Mouse (Mus musculus) kidney, postnatal 0 days (tissue): ENCODE data around the gene Spag5. TPM values are rescaled to one million over a fixed set of nuclear protein-coding genes. Genes with fewer than 3 reads are reported as not detected.

Experiments
- ATAC-seq: fragments of 200-750 bp; cut with Nextera tagmentation; replicated peaks from 2 replicates; pipeline ENCODE4 v1.8.0; 2017; ENCODE audit warnings: low read depth, moderate number of reproducible peaks, moderate TSS enrichment, moderate library complexity; ENCODE audit not compliant: low FRiP score
- DNase-seq: peaks from one replicate; pipeline ENCODE4 v3.0.0-alpha.2; 2016; ENCODE audit warnings: low spot score
- H3K27ac ChIP-seq: fragments of 300-500 bp; sonication (generic); 2 replicates; pipeline ENCODE4 v1.5.1; 2014; ENCODE audit warnings: mild to moderate bottlenecking
- H3K27me3 ChIP-seq: fragments of 300-500 bp; sonication (generic); 2 replicates; pipeline ENCODE4 v1.6.1; 2014; ENCODE audit warnings: low read length, mixed read lengths; ENCODE audit not compliant: insufficient read depth
- H3K36me3 ChIP-seq: fragments of 300-500 bp; sonication (generic); 2 replicates; pipeline ENCODE4 v1.6.1; 2014; ENCODE audit warnings: low read length, mixed read lengths; ENCODE audit not compliant: insufficient read depth
- H3K4me1 ChIP-seq: fragments of 300-500 bp; sonication (generic); replicated peaks from 2 replicates; pipeline ENCODE4 v1.6.1; 2014; ENCODE audit warnings: antibody characterized with exemption, low read length, mixed read lengths; ENCODE audit not compliant: insufficient read depth
- H3K4me2 ChIP-seq: fragments of 300-500 bp; sonication (generic); 2 replicates; pipeline ENCODE4 v1.6.1; 2014; ENCODE audit warnings: mild to moderate bottlenecking, low read length, moderate library complexity, mixed read lengths
- H3K4me3 ChIP-seq: fragments of 300-500 bp; sonication (generic); replicated peaks from 2 replicates; pipeline ENCODE4 v1.5.1; 2014; ENCODE audit warnings: low read depth, low read length
- H3K9ac ChIP-seq: fragments of 300-500 bp; sonication (generic); 2 replicates; pipeline ENCODE4 v1.6.1; 2014; ENCODE audit warnings: low read depth, low read length
- H3K9me3 ChIP-seq: fragments of 300-500 bp; sonication (generic); replicated peaks from 2 replicates; pipeline ENCODE4 v1.6.1; 2016; ENCODE audit warnings: low read length, inconsistent platforms, mixed read lengths
- CTCF ChIP-seq: IDR thresholded peaks from 2 replicates; pipeline ENCODE4 v1.5.1; 2016; ENCODE audit warnings: antibody characterized with exemption, low read depth, mild to moderate bottlenecking, moderate library complexity
- WGBS: fragments of 180-500 bp; shearing (Covaris S2); extraction: QIAGEN DNeasy Blood & Tissue Kit; methylation state at CpG from one replicate; pipeline ENCODE4 v1.1.7; 2014; 5-methylcytosine and 5-hydroxymethylcytosine counted together
- polyA plus RNA-seq: library from polyadenylated mRNA; unstranded; fragments of >200 nt; fragmentation: Nextera tagmentation; extraction: Ambion mirVana; gene quantifications from 2 replicates; pipeline ENCODE4 v1.2.1, GENCODE M21; 2015

The Spag5 gene
- polyA plus RNA-seq, 1 experiment from 2014 or later: 12.4 TPM

GRCm38 (mm10) chr11:78355471-78356238, 54.3 kb downstream of the Spag5 start:
- Histone ChIP-seq H3K4me1 (no peaks in the 10 kb centered on the region), H3K4me3 (no peak overlapping the region), H3K4me2 (no peak overlapping the region), H3K9me3 (no peaks in the 10 kb centered on the region), H3K27me3 (no peaks in the 10 kb centered on the region), H3K36me3 (no peaks in the 10 kb centered on the region), H3K27ac (no peak overlapping the region), H3K9ac (no peak overlapping the region)
- 37% methylated on average over 4 of the region's 4 CpGs for WGBS
- peak; percentile 93 for TF ChIP-seq CTCF
- peak; percentile 70 for DNase-seq
- ATAC-seq: no peak

DNA sequence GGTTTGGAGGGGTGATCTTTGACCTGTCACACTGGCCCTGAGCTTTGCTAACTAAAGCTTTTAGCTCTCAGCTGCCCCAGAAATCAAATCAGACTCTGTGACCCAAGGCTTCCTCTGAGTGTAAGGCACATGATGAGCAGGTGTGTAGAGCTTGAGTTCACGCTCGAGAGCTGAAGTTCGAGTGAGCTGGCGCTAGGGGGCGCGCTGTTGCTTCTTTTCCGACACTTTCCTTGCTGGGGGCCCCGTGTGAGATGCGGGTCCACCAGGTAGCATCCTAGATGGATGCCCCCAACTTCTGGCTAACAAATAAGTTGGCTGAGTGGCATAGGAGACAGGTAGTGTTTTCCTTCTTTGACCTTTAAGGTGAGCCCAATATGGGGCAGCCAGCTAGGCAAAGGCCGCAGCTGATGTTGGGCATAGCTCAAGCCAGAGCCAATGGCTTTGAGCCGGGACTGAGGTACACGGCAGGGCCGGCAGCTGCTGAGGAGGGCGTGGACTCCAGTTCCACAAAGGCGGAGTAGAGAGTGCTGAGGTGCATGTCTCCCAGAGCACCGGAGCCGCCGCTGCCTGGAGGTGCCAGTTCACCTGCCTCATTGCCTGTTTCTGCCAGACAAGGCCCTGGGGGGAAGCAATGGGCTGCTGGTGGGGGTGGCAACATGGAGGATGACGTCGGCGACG, 57.1 kb downstream of the Spag5 start:
- Histone ChIP-seq H3K27me3 (no peaks in the 10 kb centered on the region), H3K4me2 (no peak overlapping the region), H3K9ac (no peak overlapping the region), H3K36me3 (no peaks in the 10 kb centered on the region), H3K9me3 (no peaks in the 10 kb centered on the region), H3K4me1 (0 out of 2 replicates have a peak, but pooled peaks cover 5% of the 10 kb centered on the region), H3K27ac (no peak overlapping the region), H3K4me3 (no peak overlapping the region)
- peak; percentile 69 for TF ChIP-seq CTCF
- WGBS: 19% methylated on average over 22 of the region's 22 CpGs
- DNase-seq: peak; percentile 42
- no peak for ATAC-seq

DNA sequence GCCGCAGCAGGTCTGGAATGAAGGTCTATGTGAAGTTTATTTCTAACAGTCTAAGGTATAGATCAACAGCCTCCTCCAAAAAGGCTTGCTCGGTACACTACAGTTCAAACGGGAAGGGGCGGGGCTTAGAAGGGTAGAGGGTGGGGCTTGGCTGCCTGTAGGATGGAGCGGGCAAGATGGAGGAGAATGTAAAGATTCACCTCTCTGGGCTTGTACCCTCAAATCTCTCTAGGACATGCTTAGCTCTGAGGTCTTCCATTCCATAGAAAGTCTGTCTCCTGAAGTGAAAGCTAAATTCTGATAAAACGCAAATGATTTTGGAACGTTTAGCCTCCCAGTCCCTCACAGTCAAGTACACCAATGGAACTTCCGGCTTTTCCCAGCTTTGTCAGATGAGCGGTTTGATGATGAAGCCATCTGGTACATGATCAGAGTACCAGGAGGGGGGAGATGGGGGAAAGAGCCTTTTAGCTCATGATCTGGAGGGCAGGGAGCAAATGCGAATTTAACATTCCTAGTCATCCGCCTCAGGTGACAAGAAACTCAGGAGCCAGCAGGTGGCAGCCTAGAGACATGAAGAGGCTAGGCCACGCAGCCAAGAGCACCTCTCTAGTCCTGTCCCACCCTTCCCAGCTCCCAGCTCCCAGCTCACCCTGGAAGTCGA, 58.9 kb downstream of the Spag5 start:
- peak; percentile 89 for DNase-seq
- WGBS: 13% methylated on average over 13 of the region's 13 CpGs
- peak overlapping the region; percentile 29 for H3K4me3 ChIP-seq

DNA sequence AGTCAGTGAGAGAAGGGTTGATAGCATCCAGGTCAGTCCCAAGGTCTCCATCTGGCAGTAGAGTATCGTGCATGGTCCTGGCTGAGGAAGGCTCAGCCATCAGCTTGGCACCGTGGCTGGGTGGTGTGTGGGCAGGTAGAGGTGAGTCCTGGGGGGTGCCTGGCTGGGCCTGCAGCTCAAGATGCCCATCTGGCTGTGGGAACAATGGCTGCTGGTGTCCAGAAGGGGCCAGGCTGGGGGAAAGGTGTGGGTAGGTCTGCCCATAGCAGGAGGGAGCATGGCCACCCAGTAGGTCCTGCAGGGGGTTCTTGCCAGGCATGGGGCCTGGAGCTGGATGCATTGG, 59.4 kb downstream of the Spag5 start:
- WGBS: 47% methylated on average over 2 of the region's 2 CpGs
- Histone ChIP-seq H3K9ac (no peak overlapping the region), H3K9me3 (no peaks in the 10 kb centered on the region), H3K4me2 (no peak overlapping the region), H3K27me3 (no peaks in the 10 kb centered on the region), H3K4me3 (no peak overlapping the region), H3K4me1 (0 out of 2 replicates have a peak, but pooled peaks cover 12% of the 10 kb centered on the region), H3K27ac (no peak overlapping the region), H3K36me3 (no peaks in the 10 kb centered on the region)
- DNase-seq (no peak), ATAC-seq (no peak)
- no peak; the same call in 1 of the 2 replicates for TF ChIP-seq CTCF

More for the DNA sequence above, 58.9 kb downstream of the Spag5 start:
- no peak overlapping the region for H3K9ac ChIP-seq
- no peaks in the 10 kb centered on the region for H3K9me3 ChIP-seq
- peak; percentile 87 for TF ChIP-seq CTCF
- no peaks in the 10 kb centered on the region for H3K27me3 ChIP-seq
- no peaks in the 10 kb centered on the region for H3K36me3 ChIP-seq
- H3K27ac ChIP-seq: no peak overlapping the region
- 0 out of 2 replicates have a peak, but pooled peaks cover 12% of the 10 kb centered on the region for H3K4me1 ChIP-seq
- peak; percentile 57; the same call in 1 of the 2 replicates for ATAC-seq
- peak overlapping the region; percentile 60 for H3K4me2 ChIP-seq

- DNase-seq (no peak), ATAC-seq (peak; percentile 19; the same call in 1 of the 2 replicates)
- H3K4me3 ChIP-seq: no peak overlapping the region
- no peaks in the 10 kb centered on the region for H3K27me3 ChIP-seq
- no peaks in the 10 kb centered on the region for H3K9me3 ChIP-seq
- 44% methylated on average over 13 of the region's 13 CpGs for WGBS
- H3K27ac ChIP-seq: peak overlapping the region; percentile 70; the same call in 1 of the 2 replicates
- H3K4me1 ChIP-seq: 0 out of 2 replicates have a peak, but pooled peaks cover 12% of the 10 kb centered on the region
- H3K36me3 ChIP-seq: no peaks in the 10 kb centered on the region
- no peak overlapping the region for H3K9ac ChIP-seq
- H3K4me2 ChIP-seq: no peak overlapping the region
- TF ChIP-seq CTCF: no peak
These were observed 62.1 kb downstream of the Spag5 start for GRCm38 (mm10) chr11:78363309-78364007.
